Mouse (Mus musculus) heart, adult 11 months (tissue): Measurements from ENCODE around the gene Pigs.

Experiments
- DNase-seq: peaks from one replicate; pipeline ENCODE4 v3.0.0; 2022

Pigs gene

DNA sequence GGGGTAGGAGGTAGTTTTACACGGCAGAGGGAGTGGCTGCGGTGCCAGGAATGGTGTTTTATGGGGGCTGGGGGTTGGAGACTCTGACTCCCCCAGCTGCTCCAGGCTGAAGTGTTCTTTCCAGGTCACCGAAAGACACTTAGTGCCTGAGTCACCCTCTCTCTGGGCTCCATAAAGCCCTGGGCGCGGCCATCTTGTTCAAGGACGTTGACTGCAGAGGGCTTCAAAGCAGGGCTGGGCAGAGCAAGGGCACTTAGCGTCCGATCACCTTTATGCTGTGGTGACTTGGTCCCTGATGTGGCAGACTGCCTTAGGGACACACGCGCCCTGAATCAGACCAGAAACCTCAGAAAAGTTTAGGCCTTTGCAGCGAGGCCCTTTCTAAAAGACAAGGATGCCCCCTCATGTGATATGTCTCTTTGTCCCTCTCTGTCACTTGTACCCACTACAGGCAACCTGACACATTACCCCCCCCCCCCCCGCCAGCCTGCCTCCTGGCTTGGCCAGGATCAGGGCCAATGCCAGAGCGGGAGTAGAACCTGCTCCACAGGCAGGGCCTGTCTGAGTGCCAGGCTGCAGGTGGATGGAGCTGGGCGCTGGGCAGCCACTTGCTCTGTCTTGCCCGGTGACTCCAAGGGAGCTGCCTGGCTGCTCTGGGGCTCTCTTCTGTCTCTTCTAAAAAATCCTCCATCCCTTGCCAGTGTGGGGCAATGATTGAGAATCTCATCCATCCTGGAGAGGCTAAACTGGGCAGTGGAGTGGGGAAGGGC lies 39.4 kb downstream of the Pigs start:
- DNase-seq, result no peak

DNA sequence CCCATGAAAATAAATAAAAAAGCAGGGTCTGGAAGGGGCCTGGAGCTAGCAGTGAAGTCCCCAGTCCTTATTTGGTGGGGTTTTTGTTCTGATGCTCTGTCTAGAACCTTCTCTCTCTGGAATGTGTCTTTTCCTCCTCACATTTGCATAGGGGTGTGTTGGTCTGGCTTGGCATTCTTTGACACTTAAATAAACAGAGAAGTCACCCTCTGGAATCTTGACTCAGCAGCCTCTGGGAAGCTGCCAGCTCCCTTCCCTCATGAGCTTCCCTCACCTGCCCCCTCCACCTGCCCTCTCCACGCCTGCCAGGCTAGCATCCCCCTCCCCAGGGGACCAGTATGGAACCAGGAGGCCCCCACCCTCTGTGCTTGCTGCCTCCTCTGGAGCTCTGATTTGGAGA lies 42.2 kb downstream of the Pigs start:
- DNase-seq, result no peak

DNA sequence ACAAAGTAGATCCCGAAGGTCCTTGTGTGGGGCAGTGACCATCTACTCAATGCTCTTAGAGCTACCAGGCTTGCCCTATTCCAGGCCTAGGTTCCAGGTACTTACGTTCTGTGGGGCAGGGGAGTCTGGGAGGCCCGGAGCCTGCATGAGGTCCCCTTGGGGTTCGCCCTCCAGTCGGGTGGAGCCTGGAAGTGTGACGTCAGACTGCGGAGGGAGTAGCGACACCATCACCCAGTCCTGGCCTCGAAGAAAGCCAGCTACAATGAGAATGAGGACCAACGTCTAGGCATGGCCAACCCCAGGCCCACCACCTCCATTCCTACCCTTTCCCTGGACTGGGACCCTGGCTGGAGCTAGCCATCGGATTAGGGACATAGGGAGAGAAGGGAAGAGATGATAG lies 43.5 kb downstream of the Pigs start:
- DNase-seq, result peak; percentile 84

DNA sequence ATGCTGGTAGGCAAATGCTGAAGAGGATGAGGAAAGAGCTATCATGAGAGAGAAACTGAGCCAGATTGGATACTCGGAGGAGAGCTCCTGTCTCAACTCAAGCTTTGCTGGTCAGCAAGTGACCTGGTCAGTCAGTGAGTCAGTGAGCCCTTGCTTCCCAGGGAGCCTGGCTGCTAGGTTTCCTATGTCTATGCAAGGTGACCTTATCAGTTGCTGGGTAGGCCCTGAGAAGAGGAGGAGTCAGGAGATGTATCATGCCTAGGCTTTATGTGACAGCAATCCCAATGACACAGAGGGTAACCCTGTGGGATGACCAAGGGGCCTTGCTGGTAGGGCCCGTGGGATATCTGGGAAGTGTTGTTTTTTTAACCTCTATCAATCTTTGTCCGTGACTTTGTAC lies 44.0 kb downstream of the Pigs start:
- no peak for DNase-seq

DNA sequence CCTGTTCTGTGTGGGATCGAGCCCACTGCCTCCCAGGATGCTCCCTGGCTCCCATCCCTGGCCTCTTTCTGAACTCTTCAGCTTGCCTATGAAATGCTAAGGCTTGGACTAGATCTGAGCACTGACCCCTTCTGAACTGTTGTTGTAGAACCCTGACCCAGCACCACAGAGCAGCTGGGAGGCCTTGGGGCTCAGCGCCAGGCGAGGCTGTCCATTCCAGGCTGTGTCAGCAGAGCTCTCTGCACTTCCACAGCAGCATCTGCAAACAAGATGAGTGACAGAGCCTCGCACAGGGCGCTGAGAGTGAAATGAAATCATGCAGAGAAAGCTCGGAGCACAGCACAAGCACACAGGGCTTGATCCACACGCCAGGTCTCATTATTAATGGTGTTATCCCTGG lies 44.4 kb downstream of the Pigs start:
- peak; percentile 90 for DNase-seq

DNA sequence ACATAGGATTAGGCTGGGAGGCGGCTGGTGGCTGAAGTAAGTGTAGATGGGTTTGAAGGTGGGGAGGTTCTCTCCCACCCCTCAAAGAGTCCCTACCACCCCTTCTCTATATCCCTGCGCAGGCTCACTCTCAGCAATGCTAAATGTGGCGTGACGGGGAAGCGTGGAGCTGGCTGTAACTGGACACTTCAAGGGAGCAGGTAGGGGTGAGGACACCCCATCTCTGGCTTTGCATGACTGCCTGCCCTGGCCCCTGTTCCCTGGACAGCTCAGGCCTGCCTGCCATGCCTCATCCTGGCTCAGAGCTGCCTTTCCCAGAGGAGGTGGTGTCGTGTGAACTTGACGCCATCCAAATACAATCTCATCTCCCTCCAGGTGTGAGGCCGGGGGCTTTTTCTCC lies 45.9 kb downstream of the Pigs start:
- DNase-seq, result no peak

DNA sequence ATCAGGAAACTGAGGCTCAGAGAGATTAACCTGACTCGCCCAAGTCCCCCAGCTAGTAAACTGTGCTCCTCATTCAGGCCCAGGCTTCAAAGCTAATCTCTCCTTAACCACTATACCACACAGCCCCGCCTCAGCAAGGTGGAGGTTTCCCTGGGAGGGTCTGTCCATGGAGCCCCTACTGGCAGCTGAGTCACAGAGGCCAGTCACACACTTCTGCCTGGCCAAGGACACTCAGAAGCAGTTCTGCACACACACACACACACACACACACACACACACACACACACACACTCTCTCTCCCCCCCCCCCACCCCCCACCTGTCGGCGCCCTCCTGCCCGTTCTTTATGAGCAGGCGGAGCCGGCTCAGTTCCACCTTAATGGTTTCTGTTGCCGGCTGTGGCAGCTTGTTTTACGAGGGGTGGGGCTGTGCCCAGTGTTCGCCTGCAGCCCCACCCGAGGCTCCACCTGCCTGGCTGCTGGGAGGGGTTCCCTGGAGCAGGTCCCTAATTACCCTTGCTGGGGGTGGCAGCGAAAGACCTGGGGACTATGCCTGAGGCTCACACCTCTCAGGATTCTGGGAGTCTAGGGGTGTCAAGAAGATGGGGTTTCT lies 49.4 kb downstream of the Pigs start:
- DNase-seq, result peak; percentile 74

DNA sequence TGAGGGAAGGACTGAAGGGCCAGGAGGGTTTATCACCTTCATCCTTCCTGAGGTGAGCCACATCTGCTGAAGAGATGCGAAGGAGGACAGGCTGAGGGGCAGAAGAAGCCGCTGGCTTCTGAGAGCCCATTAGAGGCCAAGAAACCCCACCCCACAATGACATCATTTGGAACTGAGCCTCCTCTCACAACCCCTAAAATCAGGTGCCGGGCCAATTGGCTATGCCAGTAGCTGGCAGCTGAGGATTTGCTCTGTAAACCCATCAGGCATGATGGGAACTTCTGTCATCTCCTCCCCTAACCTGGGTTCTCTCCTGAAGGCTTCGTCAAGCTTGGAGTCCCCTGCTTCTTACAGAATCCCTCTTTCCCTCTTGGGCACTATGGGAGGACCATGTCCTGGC lies 52.1 kb downstream of the Pigs start:
- DNase-seq, result peak; percentile 37

DNA sequence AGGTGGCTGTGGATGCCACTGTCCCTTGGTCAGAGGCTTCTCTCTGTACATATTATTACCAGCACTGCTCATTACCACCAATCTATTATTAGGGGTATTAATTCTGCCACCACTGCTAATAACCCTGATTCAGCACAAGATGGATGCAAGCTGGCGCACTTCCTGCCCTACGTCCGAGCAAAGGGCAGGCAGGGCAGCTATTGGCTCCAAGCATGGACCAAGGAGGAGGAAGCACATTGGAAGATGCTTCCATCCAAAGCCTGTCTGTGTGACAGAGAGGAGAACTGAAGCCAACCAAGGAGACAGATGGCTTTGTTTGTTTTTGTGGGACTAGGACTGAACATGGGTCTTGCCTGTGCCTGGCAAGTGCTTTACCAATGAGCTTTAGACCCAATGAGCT lies 52.8 kb downstream of the Pigs start:
- DNase-seq, result no peak

DNA sequence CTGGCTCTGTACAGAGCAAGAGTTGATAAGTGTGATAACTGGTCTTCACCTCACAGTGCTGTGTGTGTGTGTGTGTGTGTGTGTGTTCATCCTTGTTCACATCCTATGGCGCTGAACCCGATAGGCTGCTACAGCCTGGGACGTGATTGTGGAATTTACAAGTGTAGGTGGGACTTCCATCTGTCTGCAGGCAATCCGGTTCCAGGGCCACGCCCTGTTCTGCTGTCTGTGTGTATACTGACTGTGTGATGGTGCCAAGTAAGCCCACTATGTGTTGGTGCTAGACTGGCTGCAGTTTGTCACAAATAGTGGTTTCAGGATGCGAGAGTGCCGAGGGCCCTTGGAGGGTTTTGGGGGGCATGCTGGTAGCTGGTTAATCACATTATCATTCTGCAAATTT lies 54.1 kb downstream of the Pigs start:
- peak; percentile 72 for DNase-seq

DNA sequence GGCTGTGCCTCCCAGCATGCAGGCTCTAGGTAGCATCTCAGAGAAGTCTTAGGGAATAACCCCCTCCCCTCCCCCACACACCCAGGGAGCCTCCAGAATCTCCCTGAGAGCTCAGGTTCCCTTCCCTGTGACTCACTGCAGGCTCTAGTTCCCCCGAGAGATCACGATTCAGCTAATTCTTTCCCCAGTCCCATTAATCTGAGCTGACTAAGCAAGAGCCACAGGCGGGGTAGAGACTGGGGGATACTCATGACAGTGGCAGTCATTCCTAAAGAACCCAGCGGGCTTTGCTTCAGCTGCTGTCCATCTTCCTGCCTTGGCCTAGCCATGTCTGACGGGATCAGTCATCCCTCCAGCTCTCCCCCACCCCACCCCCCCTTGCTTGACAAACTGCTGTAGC lies 54.5 kb downstream of the Pigs start:
- no peak for DNase-seq

DNA sequence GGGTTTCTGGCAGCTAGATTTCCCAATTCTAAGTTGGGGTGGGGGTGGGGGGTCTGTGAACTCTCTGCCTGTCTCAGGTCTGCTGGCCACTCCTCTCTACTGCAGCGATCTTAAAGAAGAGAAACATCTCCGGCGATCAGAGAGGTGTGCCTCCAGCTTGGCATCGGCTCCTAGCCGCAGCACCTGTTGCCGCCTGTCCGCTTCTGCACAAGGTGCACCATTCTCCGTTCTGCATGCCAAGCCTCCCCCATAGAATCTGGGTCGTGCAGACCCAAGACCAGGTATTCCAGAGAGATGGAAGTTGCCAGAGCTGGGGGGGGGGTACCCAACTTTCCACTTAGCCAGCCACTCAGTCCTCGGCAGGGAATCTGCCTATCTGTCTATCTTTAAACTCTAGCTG lies 57.6 kb downstream of the Pigs start:
- peak; percentile 79 for DNase-seq

DNA sequence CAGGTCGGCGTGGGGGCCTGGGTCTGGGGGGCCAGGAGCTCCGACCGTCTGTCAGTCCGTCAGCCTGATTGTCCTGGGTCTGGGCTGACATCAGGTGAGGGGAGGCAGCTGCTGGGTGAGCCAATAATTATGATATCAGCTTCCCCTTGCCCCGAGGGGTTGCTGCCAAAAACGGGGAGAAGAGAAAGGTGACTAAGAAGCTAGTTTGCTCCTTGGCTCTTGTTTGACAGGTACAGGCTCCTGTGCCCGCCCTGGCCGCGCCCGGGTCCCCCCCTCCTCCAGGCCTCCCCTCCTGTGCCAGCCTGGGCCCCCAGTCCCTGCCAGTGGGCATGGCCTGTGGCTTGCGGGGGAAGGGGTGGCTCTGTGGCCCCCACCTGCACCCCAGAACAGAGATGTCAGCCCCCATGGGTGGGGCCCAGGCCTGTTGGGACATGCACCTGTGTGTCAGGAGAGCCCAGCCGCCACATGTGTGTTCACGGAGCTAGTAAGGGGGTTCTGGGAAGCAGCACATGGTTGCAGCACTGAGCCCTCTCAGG lies 58.4 kb downstream of the Pigs start, which contains the start of gene Foxn1:
Foxn1 (minus strand) TSS at position 51 of the 536 bp plus-strand sequence.
- peak; percentile 81 for DNase-seq
